Mouse (Mus musculus) left cerebral cortex, adult 2 months (tissue): ENCODE data around the gene Gm9964. TPM values are rescaled to one million over a fixed set of nuclear protein-coding genes. Genes with fewer than 3 reads are reported as not detected.

ENCODE experiments used
- DNase-seq, 2 experiments: peaks; one replicate each; pipeline ENCODE4 v3.0.0; 2021 to 2022; ENCODE audit warnings: low spot score in 2 of 2, mixed read lengths in 1 of 2; ENCODE audit errors: extremely low spot score in 1 of 2
- H3K27ac ChIP-seq: fragments of 200-600 bp; 2 replicates; pipeline ENCODE4 v1.8.1; 2022
- H3K4me3 ChIP-seq: fragments of 200-600 bp; 2 replicates; pipeline ENCODE4 v1.8.1; 2022
- CTCF ChIP-seq: fragments of 200-600 bp; IDR thresholded peaks from 2 replicates; pipeline ENCODE4 v1.8.1; 2022; ENCODE audit warnings: antibody characterized with exemption, mild to moderate bottlenecking, moderate library complexity
- intact Hi-C: fragments of 180-260 bp; cut with DNase I; formaldehyde crosslinking; loops from one replicate; pipeline ENCODE4 v1.15.1; 2025
- long read RNA-seq, 2 experiments: library from polyadenylated mRNA; stranded (forward); transcript quantifications; one replicate each; pipeline ENCODE4 v2.0.0; 2021; ENCODE audit warnings: borderline mapping rate in 2 of 2
- total RNA-seq, 2 experiments: library from RNA; stranded (reverse); gene quantifications; 2 replicates each; pipeline ENCODE4 v1.2.3; 2021

Gm9964 gene
- total RNA-seq = under 1 TPM; 0.68 TPM
- long read RNA-seq, experiment 1 = 0 reads
- long read RNA-seq, experiment 2 = 0 reads

GRCm38 (mm10) chr11:79296856-79297491 lies at the start of gene Gm9964:
Gene Gm9964, minus strand, starts transcription at chr11:79296906.
- intact Hi-C loops = loop anchor here (1.0 to 5.0 kb wide), 5 partner anchors 73 to 330 kb away; no protein-coding TSS in a partner anchor
- DNase-seq = no peak
- Histone ChIP-seq H3K27ac (no peak within 1 kb of the TSS), H3K4me3 (no peak within 1 kb of the TSS)
- TF ChIP-seq CTCF = no peak

DNA sequence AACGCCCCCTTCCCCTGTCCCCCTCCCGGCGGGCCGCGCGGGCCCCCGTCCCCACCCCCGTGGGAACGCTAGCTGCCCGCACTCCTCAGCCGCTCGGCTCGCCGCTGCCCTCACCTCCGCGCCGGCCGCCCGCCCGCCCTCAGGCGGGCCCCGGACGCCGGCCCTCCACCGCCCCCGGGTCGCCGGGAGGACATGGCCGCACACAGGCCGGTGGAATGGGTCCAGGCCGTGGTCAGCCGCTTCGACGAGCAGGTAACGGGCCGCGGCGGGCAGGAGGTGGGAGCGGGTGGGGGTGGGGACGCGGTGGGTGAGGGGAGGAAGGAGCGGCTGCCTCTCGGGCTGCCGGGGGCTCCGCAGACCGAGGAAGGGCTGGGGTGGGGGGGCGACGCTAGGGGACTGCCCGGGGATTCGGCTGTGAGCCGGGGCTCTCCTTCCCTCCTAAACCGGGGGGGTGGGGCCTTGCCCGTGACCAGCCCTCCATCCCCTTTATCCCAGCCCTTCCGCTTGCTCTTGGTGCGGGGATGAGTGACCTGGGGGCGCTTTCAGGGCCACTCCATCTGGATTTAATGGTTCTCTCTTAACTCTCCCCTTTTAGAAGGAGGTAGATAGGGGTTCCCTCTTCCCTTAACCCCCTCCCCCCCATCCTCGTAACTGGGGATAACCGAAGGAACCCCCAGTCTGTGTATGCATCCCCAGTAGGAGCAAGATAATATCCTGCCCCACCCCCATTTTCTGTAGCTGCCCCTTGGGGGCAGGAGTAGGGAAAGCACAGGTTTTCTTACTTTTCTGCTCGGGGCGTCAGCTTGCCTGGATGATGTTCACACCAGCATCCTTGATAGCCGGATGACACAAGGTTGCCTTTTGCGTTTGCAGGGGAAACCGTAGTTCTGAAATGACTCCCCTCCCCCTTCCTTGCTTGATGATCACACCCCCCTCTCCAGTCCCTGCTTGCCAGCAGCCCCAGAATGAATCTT lies 43.4 kb upstream of the Gm9964 start:
- Histone ChIP-seq H3K27ac (peak overlapping the region; percentile 96), H3K4me3 (peak overlapping the region; percentile 79)
- TF ChIP-seq CTCF = no peak
- intact Hi-C loops = loop anchor here (2.0 to 5.0 kb wide), 2 partner anchors 59 to 83 kb away; no protein-coding TSS in a partner anchor
- DNase-seq = peak; percentile 14 to 15

GRCm38 (mm10) chr11:79339234-79339807 lies 42.6 kb upstream of the Gm9964 start, which contains the start of gene Nf1:
Gene Nf1, plus strand, starts transcription at chr11:79339693.
- DNase-seq = peak; percentile 92 to 95
- H3K4me3 ChIP-seq = peak within 1 kb of the TSS; percentile 79
- no peak for TF ChIP-seq CTCF
- intact Hi-C loops = loop anchor here (2.0 to 5.0 kb wide), 2 partner anchors 59 to 82 kb away; no protein-coding TSS in a partner anchor
- H3K27ac ChIP-seq = peak within 1 kb of the TSS; percentile 96

- Histone ChIP-seq H3K4me3 (peak overlapping the region; percentile 79), H3K27ac (peak overlapping the region; percentile 96)
- no peak for DNase-seq
- no peak for TF ChIP-seq CTCF
- intact Hi-C loops = loop anchor here (2.0 to 5.0 kb wide), 2 partner anchors 60 to 81 kb away; no protein-coding TSS in a partner anchor
Measured at GRCm38 (mm10) chr11:79338621-79339020, 41.9 kb upstream of the Gm9964 start.

DNA sequence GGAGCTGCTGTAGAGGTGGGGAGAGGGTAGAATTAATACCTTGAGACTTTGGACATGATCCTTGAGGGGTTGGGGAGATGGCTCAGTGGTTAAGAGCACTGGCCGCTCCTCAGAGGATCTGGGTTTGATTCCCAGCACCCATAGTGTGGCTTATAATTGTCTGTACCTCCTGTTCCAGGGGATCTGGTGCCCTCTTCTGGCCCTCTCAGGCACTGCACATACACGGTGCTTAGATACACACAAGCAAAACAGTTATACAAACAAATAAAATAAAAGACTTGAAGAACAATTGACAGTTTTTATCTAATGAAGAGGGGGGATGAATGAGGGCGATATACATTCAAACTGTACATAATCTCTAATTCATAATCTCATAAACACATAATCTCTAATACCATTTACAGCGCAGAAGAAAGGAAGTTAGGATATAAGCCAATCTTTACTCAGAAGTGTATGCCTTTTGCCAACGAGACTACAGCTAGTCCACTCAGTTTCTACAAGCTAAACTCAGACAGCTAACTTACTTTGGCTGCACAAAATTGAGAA lies 40.1 kb upstream of the Gm9964 start:
- Histone ChIP-seq H3K27ac (no peak overlapping the region), H3K4me3 (no peak overlapping the region)
- intact Hi-C loops = loop anchor here (5.0 kb wide), 1 partner anchor 79 kb away; no protein-coding TSS in a partner anchor
- peak; percentile 36 for TF ChIP-seq CTCF
- no peak for DNase-seq

GRCm38 (mm10) chr11:79335077-79335476 lies 38.4 kb upstream of the Gm9964 start:
- no peak for DNase-seq
- H3K4me3 ChIP-seq = no peak overlapping the region
- TF ChIP-seq CTCF = no peak
- no peak overlapping the region for H3K27ac ChIP-seq
- intact Hi-C loops = loop anchor here (5.0 kb wide), 1 partner anchor 78 kb away; no protein-coding TSS in a partner anchor

GRCm38 (mm10) chr11:79329585-79329984 lies 32.9 kb upstream of the Gm9964 start:
- H3K27ac ChIP-seq = no peak overlapping the region
- TF ChIP-seq CTCF = no peak
- no peak overlapping the region for H3K4me3 ChIP-seq
- intact Hi-C loops = no loop called here
- DNase-seq = no peak

DNA sequence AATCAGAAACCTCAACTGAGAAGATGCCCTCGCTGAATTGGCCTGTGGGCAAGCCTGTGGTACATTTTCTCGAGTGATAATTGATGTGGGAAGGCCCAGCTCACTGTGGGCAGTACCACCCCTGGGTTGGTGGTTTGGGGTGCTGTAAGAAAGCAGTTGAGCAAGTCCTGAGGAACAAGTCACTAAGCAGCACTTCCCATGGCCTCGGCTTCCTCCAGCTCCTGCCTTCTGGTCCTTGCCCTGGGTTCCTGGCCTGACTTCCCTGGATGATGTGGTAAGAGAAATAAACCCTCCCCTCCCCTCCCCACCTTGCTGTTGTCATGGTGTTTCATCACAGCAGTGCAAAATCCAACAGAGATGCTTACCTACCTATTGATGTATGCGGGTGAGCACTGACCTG lies 31.4 kb upstream of the Gm9964 start:
- no peak for DNase-seq
- no peak overlapping the region for H3K27ac ChIP-seq
- H3K4me3 ChIP-seq = no peak overlapping the region
- TF ChIP-seq CTCF = no peak
- intact Hi-C loops = no loop called here

DNA sequence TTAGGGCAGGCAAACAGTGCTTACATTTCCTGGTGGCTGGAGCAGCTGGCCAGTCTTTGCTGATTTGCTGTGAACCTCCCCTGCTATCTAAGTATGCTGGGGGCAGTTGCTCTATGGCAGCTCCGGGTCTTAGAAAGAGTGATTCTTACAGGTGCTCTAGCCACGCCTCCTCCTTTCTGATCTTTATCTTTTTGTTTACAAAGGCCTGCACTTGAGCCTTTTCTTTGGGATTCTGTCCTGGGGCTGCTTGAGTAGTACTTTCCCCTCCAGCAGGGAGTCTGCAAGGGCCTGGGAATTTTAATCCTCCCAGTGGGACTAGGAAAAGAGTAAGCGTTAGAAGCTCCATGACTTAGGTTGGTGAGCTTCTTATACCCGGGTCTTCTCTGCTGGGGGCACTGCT lies 30.4 kb upstream of the Gm9964 start:
- H3K4me3 ChIP-seq = no peak overlapping the region
- no peak for TF ChIP-seq CTCF
- H3K27ac ChIP-seq = no peak overlapping the region
- intact Hi-C loops = no loop called here
- no peak for DNase-seq

DNA sequence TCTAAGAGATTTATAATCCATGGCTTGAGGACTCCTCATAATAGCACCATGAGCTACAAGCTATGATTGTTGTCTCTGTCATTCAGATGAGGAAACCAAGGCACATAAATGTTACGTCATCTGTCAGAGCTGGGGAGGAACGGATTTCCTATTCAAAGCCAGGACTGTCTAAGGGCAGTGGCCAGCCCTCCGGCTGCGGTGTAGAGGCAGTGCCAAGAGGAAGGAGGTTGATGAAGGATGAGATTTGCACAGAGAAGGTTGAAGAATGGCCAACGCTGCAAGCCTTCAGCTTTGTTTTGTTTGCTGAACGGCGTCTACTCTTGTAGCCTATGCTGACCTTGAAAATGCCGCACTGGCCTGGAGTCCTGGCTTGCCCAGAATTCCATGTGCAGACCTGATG lies 29.0 kb upstream of the Gm9964 start:
- no peak overlapping the region for H3K4me3 ChIP-seq
- DNase-seq = no peak
- H3K27ac ChIP-seq = no peak overlapping the region
- intact Hi-C loops = no loop called here
- no peak for TF ChIP-seq CTCF

- intact Hi-C loops = no loop called here
- Histone ChIP-seq H3K4me3 (no peak overlapping the region), H3K27ac (no peak overlapping the region)
- DNase-seq = no peak
- TF ChIP-seq CTCF = no peak
Measured at GRCm38 (mm10) chr11:79323985-79324685, 27.4 kb upstream of the Gm9964 start.
